Mouse (Mus musculus) cerebellum, adult 2 months (tissue): ENCODE measurements around the gene Lgr5. TPM values are rescaled to one million over a fixed set of nuclear protein-coding genes. Genes with fewer than 3 reads are reported as not detected.

Source experiments
- DNase-seq, 2 experiments: peaks; one replicate each; pipeline ENCODE4 v3.0.0; 2021
- H3K27ac ChIP-seq: fragments of 200-500 bp; 2 replicates; pipeline ENCODE4 v1.5.1; 2012; ENCODE audit warnings: low read length, control low read depth, inconsistent platforms; ENCODE audit not compliant: insufficient read depth
- H3K27me3 ChIP-seq: fragments of 200-500 bp; 2 replicates; pipeline ENCODE4 v1.6.1; 2012; ENCODE audit warnings: inconsistent platforms, mild to moderate bottlenecking, low read length, moderate library complexity; ENCODE audit not compliant: control insufficient read depth, insufficient read depth
- H3K4me1 ChIP-seq: fragments of 200-500 bp; 2 replicates; pipeline ENCODE4 v1.6.1; 2011; ENCODE audit warnings: low read length; ENCODE audit not compliant: control insufficient read depth, insufficient read depth
- H3K4me3 ChIP-seq: fragments of 200-500 bp; replicated peaks from 2 replicates; pipeline ENCODE3; 2011; ENCODE audit warnings: mild to moderate bottlenecking, low read depth, low read length, control low read depth; ENCODE audit not compliant: insufficient read depth
- CTCF ChIP-seq: fragments of 200-500 bp; IDR thresholded peaks from 2 replicates; pipeline ENCODE4 v1.5.1; 2011; ENCODE audit warnings: low read depth, mild to moderate bottlenecking, control low read depth, low read length, moderate library complexity, borderline replicate concordance; ENCODE audit not compliant: insufficient read depth
- POLR2A ChIP-seq: fragments of 200-500 bp; IDR thresholded peaks from 2 replicates; pipeline ENCODE4 v1.6.1; 2011; ENCODE audit warnings: low read length, control low read depth, borderline replicate concordance; ENCODE audit not compliant: insufficient read depth
- WGBS: fragments of 180-500 bp; shearing (Covaris S2); methylation state at CpG from one replicate; pipeline ENCODE4 v1.1.7; 2018; 5-methylcytosine and 5-hydroxymethylcytosine counted together
- polyA plus RNA-seq: library from polyadenylated mRNA; depleted of rRNA; stranded (reverse); fragments of >200 nt; gene quantifications from 2 replicates; pipeline ENCODE4 v1.2.3, GENCODE M21; 2012

The Lgr5 gene
- polyA plus RNA-seq, 1 experiment = 9.2 TPM

- WGBS = 77% methylated on average over 6 of the region's 6 CpGs
- H3K4me1 ChIP-seq = no peaks in the 10 kb centered on the region
- H3K27me3 ChIP-seq = no peaks in the 10 kb centered on the region
- no peak overlapping the region for H3K4me3 ChIP-seq
- H3K27ac ChIP-seq = no peak overlapping the region
- no peak for DNase-seq
- TF ChIP-seq POLR2A = no peak
- no peak for TF ChIP-seq CTCF
These were observed 44.7 kb downstream of the Lgr5 start for GRCm38 (mm10) chr10:115542917-115543316.

- no peak overlapping the region for H3K4me3 ChIP-seq
- 90% methylated on average over 2 of the region's 2 CpGs for WGBS
- H3K27me3 ChIP-seq = no peaks in the 10 kb centered on the region
- DNase-seq = no peak
- H3K4me1 ChIP-seq = no peaks in the 10 kb centered on the region
- TF ChIP-seq POLR2A (no peak), CTCF (no peak)
- H3K27ac ChIP-seq = no peak overlapping the region
These were observed 56.8 kb downstream of the Lgr5 start for GRCm38 (mm10) chr10:115530746-115531145.

- TF ChIP-seq POLR2A (no peak), CTCF (peak; percentile 50; the same call in 1 of the 2 replicates)
- no peaks in the 10 kb centered on the region for H3K27me3 ChIP-seq
- H3K4me1 ChIP-seq = no peaks in the 10 kb centered on the region
- 67% methylated on average over 12 of the region's 12 CpGs for WGBS
- H3K4me3 ChIP-seq = no peak overlapping the region
- DNase-seq = peak; percentile 30 to 37
- no peak overlapping the region for H3K27ac ChIP-seq
These were observed 57.8 kb downstream of the Lgr5 start for GRCm38 (mm10) chr10:115529768-115530167.

- no peak for DNase-seq
- WGBS = 53% methylated on average over 4 of the region's 4 CpGs
- H3K4me3 ChIP-seq = no peak overlapping the region
- TF ChIP-seq CTCF (no peak), POLR2A (no peak)
- H3K4me1 ChIP-seq = no peaks in the 10 kb centered on the region
- no peak overlapping the region for H3K27ac ChIP-seq
- H3K27me3 ChIP-seq = no peaks in the 10 kb centered on the region
These were observed 58.7 kb downstream of the Lgr5 start for GRCm38 (mm10) chr10:115528892-115529291.

GRCm38 (mm10) chr10:115521081-115521451 lies 66.5 kb downstream of the Lgr5 start:
- Histone ChIP-seq H3K4me3 (no peak overlapping the region), H3K27ac (no peak overlapping the region), H3K4me1 (no peaks in the 10 kb centered on the region), H3K27me3 (no peaks in the 10 kb centered on the region; the same call in 1 of the 2 replicates)
- TF ChIP-seq CTCF = no peak
- 23% methylated on average over 4 of the region's 4 CpGs for WGBS
- no peak for DNase-seq

GRCm38 (mm10) chr10:115520200-115521080 lies 67.1 kb downstream of the Lgr5 start:
- H3K27ac ChIP-seq = no peak overlapping the region
- 58% methylated on average over 17 of the region's 17 CpGs for WGBS
- no peaks in the 10 kb centered on the region for H3K4me1 ChIP-seq
- TF ChIP-seq POLR2A = no peak
- TF ChIP-seq CTCF = no peak
- H3K4me3 ChIP-seq = no peak overlapping the region
- DNase-seq = no peak
- no peaks in the 10 kb centered on the region; the same call in 1 of the 2 replicates for H3K27me3 ChIP-seq

- Histone ChIP-seq H3K27ac (no peak overlapping the region), H3K4me1 (no peaks in the 10 kb centered on the region), H3K4me3 (no peak overlapping the region), H3K27me3 (no peaks in the 10 kb centered on the region; the same call in 1 of the 2 replicates)
- WGBS = 97% methylated on average over 3 of the region's 3 CpGs
- no peak for TF ChIP-seq CTCF
- TF ChIP-seq POLR2A = no peak
- DNase-seq = no peak
These were observed 68.7 kb downstream of the Lgr5 start for GRCm38 (mm10) chr10:115518845-115519244.

- no peak overlapping the region for H3K27ac ChIP-seq
- no peaks in the 10 kb centered on the region; the same call in 1 of the 2 replicates for H3K27me3 ChIP-seq
- no peak for DNase-seq
- H3K4me1 ChIP-seq = no peaks in the 10 kb centered on the region
- 45% methylated on average over 7 of the region's 7 CpGs for WGBS
- no peak for TF ChIP-seq POLR2A
- no peak for TF ChIP-seq CTCF
- no peak overlapping the region for H3K4me3 ChIP-seq
These were observed 72.1 kb downstream of the Lgr5 start for GRCm38 (mm10) chr10:115515503-115515902.
